Mouse (Mus musculus) heart, embryonic 14.5 days (tissue): Measurements from ENCODE around the gene Setd1b. TPM values are rescaled to one million over a fixed set of nuclear protein-coding genes. Genes with fewer than 3 reads are reported as not detected.

Source experiments
- ATAC-seq: fragments of 200-750 bp; cut with Nextera tagmentation; 2 replicates; pipeline ENCODE4 v1.8.0; 2017; ENCODE audit warnings: low read depth, moderate TSS enrichment; ENCODE audit not compliant: insufficient number of reproducible peaks, insufficient read depth, low FRiP score
- H3K27ac ChIP-seq, 2 experiments: fragments of 200-500 bp in 1 of 2; fragments of 300-500 bp in 1 of 2; sonication (generic) in 1 of 2; replicated peaks in 1 of 2; 2 replicates each; pipeline ENCODE4 v1.5.1; 2012 to 2014; ENCODE audit warnings: low read depth in 2 of 2, low read length in 2 of 2, control low read depth in 1 of 2, mild to moderate bottlenecking in 1 of 2, mixed read lengths in 1 of 2; ENCODE audit not compliant: control insufficient read depth in 1 of 2, insufficient read depth in 1 of 2
- H3K27me3 ChIP-seq: fragments of 300-500 bp; sonication (generic); 2 replicates; pipeline ENCODE4 v1.6.1; 2014; ENCODE audit warnings: mild to moderate bottlenecking, low read length, control low read depth; ENCODE audit not compliant: control insufficient read depth, insufficient read depth
- H3K36me3 ChIP-seq: fragments of 300-500 bp; sonication (generic); 2 replicates; pipeline ENCODE4 v1.6.1; 2014; ENCODE audit warnings: mild to moderate bottlenecking, control low read depth, low read length, mixed read lengths; ENCODE audit not compliant: control insufficient read depth, insufficient read depth
- H3K4me1 ChIP-seq, 2 experiments: fragments of 200-500 bp in 1 of 2; fragments of 300-500 bp in 1 of 2; sonication (generic) in 1 of 2; 2 replicates each; pipeline ENCODE4 v1.6.1; 2012 to 2014; ENCODE audit warnings: low read length in 2 of 2, control low read depth in 1 of 2, mixed read lengths in 1 of 2; ENCODE audit not compliant: control insufficient read depth in 2 of 2, insufficient read depth in 2 of 2
- H3K4me2 ChIP-seq: fragments of 300-500 bp; sonication (generic); 2 replicates; pipeline ENCODE4 v1.6.1; 2014; ENCODE audit warnings: mild to moderate bottlenecking, low read length
- H3K4me3 ChIP-seq, 2 experiments: fragments of 200-500 bp in 1 of 2; fragments of 300-500 bp in 1 of 2; sonication (generic) in 1 of 2; 2 replicates each; pipeline ENCODE4 v1.5.1; 2012 to 2014; ENCODE audit warnings: low read length in 2 of 2, mild to moderate bottlenecking in 2 of 2, control low read depth in 1 of 2, low read depth in 1 of 2, moderate library complexity in 1 of 2; ENCODE audit not compliant: control insufficient read depth in 1 of 2, insufficient read depth in 1 of 2
- H3K9ac ChIP-seq: fragments of 300-500 bp; sonication (generic); 2 replicates; pipeline ENCODE4 v1.6.1; 2014; ENCODE audit warnings: mild to moderate bottlenecking, low read length
- H3K9me3 ChIP-seq: fragments of 300-500 bp; sonication (generic); 2 replicates; pipeline ENCODE4 v1.6.1; 2016; ENCODE audit warnings: low read length, control low read depth; ENCODE audit not compliant: control insufficient read depth
- WGBS: fragments of 180-500 bp; shearing (Covaris S2); extraction: QIAGEN DNeasy Blood & Tissue Kit; methylation state at CpG from one replicate; pipeline ENCODE4 v1.1.7; 2014; 5-methylcytosine and 5-hydroxymethylcytosine counted together
- polyA plus RNA-seq: library from polyadenylated mRNA; unstranded; fragments of >200 nt; fragmentation: Nextera tagmentation; extraction: Ambion mirVana; gene quantifications from 2 replicates; pipeline ENCODE4 v1.2.1, GENCODE M21; 2014

Gene Setd1b
- polyA plus RNA-seq, 1 experiment from 2014 or later = 9.3 TPM

DNA sequence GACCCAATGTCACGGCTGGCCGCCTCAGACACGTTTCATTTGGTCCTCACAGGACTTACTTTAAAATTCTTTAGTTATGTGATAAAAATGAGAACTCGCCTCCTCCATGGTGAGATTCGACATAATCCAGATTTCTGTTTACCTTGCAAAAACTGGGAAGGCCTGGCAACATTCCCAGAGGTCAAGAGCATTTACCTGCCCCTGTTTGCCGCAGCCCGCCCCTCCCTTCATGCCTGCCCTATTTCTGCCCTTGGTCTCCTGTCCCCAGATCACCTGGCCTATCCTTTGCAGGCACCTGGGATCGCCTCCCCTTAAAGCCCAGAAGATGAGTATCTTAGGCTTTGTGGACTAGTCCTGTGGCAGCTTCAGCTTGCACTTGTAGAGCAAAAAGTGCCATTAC is 24.2 kb upstream of the Setd1b start:
- no peak overlapping the region for H3K27ac ChIP-seq
- WGBS = 77% methylated on average over 8 of the region's 8 CpGs
- H3K9ac ChIP-seq = no peak overlapping the region
- no peak for ATAC-seq
- 0 out of 2 replicates have a peak, but pooled peaks cover 2% of the 10 kb centered on the region for H3K9me3 ChIP-seq
- H3K27me3 ChIP-seq = no peaks in the 10 kb centered on the region
- H3K4me3 ChIP-seq = no peak overlapping the region
- H3K4me1 ChIP-seq = peaks cover 0 to 2% of the 10 kb centered on the region in 2 experiments; a peak in 1 of 4 replicates
- no peak overlapping the region for H3K4me2 ChIP-seq
- no peaks in the 10 kb centered on the region for H3K36me3 ChIP-seq

GRCm38 (mm10) chr5:123118826-123119225 is 23.2 kb upstream of the Setd1b start:
- WGBS = 58% methylated on average over 10 of the region's 10 CpGs
- Histone ChIP-seq H3K27ac (no peak overlapping the region; a peak in 1 of 4 replicates), H3K4me3 (no peak overlapping the region), H3K9me3 (0 out of 2 replicates have a peak, but pooled peaks cover 2% of the 10 kb centered on the region), H3K9ac (no peak overlapping the region), H3K27me3 (no peaks in the 10 kb centered on the region), H3K36me3 (no peaks in the 10 kb centered on the region), H3K4me2 (no peak overlapping the region), H3K4me1 (peaks cover 0 to 2% of the 10 kb centered on the region in 2 experiments; a peak in 1 of 4 replicates)
- ATAC-seq = no peak

DNA sequence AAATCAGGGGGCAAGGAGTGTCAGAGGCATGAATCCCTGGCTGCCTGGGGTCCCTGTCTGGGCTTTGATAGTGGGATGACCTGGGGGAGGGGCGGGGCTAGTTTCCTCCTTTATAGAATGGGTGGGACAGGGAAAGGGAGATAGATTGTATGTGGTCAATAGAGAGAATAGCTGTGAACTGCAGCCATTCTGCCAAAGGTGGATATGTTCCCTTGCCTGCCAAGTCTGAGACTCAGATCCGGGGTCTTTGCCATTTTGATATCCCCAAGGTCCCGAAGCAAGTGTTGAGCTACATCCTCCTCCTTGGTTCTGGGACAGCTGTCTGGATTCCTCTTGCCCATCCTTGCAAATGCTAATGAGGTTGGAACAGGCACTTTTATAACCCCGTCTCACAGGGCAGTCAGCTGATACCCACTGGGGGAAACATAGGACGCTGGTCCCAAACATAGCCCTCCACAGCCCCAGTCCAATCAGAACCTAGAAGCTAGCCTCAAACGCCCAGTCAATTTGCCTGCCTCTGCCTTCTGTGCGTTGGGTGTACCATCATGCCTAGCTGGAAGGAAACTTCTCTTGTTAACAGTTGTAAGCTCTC is 21.3 kb upstream of the Setd1b start:
- Histone ChIP-seq H3K9ac (no peak overlapping the region), H3K27me3 (no peaks in the 10 kb centered on the region), H3K4me2 (no peak overlapping the region), H3K27ac (no peak overlapping the region), H3K4me3 (no peak overlapping the region), H3K4me1 (peaks cover 1 to 4% of the 10 kb centered on the region in 2 experiments), H3K9me3 (0 out of 2 replicates have a peak, but pooled peaks cover 2% of the 10 kb centered on the region), H3K36me3 (no peaks in the 10 kb centered on the region)
- WGBS = 68% methylated on average over 7 of the region's 7 CpGs
- ATAC-seq = no peak

- peaks cover 9% of the 10 kb centered on the region in 2 experiments for H3K4me1 ChIP-seq
These were observed 19.8 kb upstream of the Setd1b start for GRCm38 (mm10) chr5:123122181-123122580.

GRCm38 (mm10) chr5:123125105-123125504 is 16.9 kb upstream of the Setd1b start:
- no peak for ATAC-seq
- H3K4me1 ChIP-seq = peaks cover 9 to 12% of the 10 kb centered on the region in 2 experiments
- WGBS = 80% methylated on average over 6 of the region's 6 CpGs

More at GRCm38 (mm10) chr5:123122181-123122580, 19.8 kb upstream of the Setd1b start:
- Histone ChIP-seq H3K9me3 (0 out of 2 replicates have a peak, but pooled peaks cover 2% of the 10 kb centered on the region), H3K9ac (no peak overlapping the region), H3K27ac (no peak overlapping the region), H3K4me3 (no peak overlapping the region), H3K4me2 (no peak overlapping the region), H3K36me3 (no peaks in the 10 kb centered on the region), H3K27me3 (no peaks in the 10 kb centered on the region)
- WGBS = 88% methylated on average over 4 of the region's 4 CpGs
- ATAC-seq = no peak

DNA sequence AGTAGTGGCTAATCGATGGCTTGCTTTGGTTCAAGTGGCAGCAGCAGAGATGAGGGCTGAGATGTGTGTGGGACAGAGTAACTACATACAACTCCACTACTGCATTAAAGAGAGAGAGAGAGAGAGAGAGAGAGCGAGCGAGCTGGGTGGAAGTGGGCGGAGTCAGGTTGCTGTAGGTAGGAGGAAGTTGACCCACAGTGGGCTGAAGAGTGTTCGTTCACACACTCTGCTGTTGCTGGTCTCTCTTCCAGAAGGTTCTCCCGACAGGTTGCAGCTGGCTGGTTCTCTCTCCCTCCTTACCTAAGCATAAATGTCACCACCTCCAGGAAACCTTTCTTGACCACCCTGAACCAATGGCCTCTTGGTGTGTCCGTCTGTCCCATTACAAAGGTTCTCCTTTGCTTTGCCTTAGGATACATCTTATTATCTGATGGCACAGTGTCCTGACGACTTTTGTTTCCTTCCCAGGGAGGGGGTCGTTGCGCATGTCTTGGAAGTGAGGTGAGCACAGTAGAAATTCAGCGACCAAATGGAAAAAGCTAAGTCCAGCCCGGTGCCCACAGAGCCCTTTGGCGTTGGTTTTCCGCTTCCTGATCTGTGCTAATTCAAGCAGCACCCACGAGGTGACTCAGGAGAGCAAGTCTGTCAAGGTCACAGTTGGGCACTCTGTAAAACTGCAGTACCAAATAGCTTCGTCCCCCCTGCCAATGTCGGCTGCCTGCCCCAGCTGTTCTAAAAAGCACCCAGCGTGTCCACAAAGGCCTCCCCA is 16.2 kb upstream of the Setd1b start:
- Histone ChIP-seq H3K9me3 (0 out of 2 replicates have a peak, but pooled peaks cover 2% of the 10 kb centered on the region), H3K27me3 (no peaks in the 10 kb centered on the region), H3K4me3 (no peak overlapping the region), H3K9ac (peak overlapping the region; percentile 38; the same call in 1 of the 2 replicates), H3K4me2 (no peak overlapping the region), H3K4me1 (peaks cover 9 to 12% of the 10 kb centered on the region in 2 experiments), H3K36me3 (0 out of 2 replicates have a peak, but pooled peaks cover 9% of the 10 kb centered on the region), H3K27ac (peak overlapping the region; percentile 25 to 54; a peak in 2 of 4 replicates)
- no peak for ATAC-seq
- WGBS = 56% methylated on average over 18 of the region's 18 CpGs

More at GRCm38 (mm10) chr5:123125105-123125504, 16.9 kb upstream of the Setd1b start:
- H3K27ac ChIP-seq = no peak overlapping the region
- no peak overlapping the region for H3K4me3 ChIP-seq
- H3K36me3 ChIP-seq = 0 out of 2 replicates have a peak, but pooled peaks cover 9% of the 10 kb centered on the region
- H3K4me2 ChIP-seq = no peak overlapping the region
- H3K27me3 ChIP-seq = no peaks in the 10 kb centered on the region
- 0 out of 2 replicates have a peak, but pooled peaks cover 2% of the 10 kb centered on the region for H3K9me3 ChIP-seq
- no peak overlapping the region for H3K9ac ChIP-seq

- Histone ChIP-seq H3K27me3 (no peaks in the 10 kb centered on the region), H3K9me3 (0 out of 2 replicates have a peak, but pooled peaks cover 2% of the 10 kb centered on the region), H3K4me1 (peaks cover 12 to 14% of the 10 kb centered on the region in 2 experiments), H3K36me3 (0 out of 2 replicates have a peak, but pooled peaks cover 9% of the 10 kb centered on the region), H3K9ac (no peak overlapping the region), H3K27ac (no peak overlapping the region), H3K4me3 (no peak overlapping the region), H3K4me2 (no peak overlapping the region)
- 64% methylated on average over 6 of the region's 6 CpGs for WGBS
- no peak for ATAC-seq
These were observed 15.0 kb upstream of the Setd1b start for GRCm38 (mm10) chr5:123127031-123127430.
